Mouse (Mus musculus): Measurements from ENCODE around the gene Cdc45.
"Not testable (repeated sequence)": the region's sequence is repeated elsewhere in the genome, so short reads cannot be mapped to it uniquely, and the experiment has no call there.

Gene Cdc45

DNA sequence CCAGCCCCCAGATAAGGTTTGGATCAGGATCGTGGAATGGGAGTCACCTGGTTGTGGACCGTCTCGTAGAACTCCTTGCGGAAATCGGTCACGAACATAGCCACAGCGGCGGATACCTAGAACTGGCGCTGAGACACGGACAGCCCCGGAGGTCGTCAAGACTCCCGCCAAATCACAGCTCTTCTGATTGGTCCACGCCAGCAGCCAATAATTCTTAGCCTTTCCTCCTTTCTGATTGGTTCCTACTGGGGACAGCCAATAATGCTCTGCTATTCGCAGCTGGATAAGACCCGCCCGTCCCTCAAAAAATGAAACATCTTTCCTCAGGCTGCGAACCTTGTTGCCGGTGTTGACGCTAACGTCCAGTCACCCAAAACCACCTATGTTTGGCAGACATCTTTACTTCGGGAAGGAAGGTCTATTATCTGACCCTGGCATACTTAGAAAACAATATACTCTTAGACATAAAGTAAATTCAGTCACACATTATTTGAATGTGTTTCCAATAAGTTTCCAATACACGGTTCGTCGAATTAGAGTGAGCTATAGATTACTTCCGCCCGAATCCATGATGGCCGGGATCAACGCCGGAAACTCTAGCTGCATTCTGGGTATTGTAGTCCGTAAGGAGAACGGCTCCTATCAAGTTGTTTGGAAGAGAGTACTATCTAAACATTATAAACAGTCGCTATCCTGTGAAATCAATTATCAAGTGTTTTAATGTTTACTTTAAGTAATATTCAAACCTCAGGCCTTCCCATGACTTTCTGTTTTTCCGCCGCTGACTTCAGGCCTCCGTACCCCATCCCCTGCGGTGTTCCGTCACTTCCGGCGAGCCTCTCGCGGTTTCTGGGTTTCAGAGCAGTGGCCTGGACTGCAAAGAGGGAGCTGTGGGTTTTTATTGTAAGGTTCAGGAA lies at the start of gene Cdc45, which contains the start of gene Ufd1:
Gene Cdc45 (minus strand): TSS at position 520 of the 917 bp plus-strand sequence.
Gene Ufd1 (plus strand): TSS at position 312 of the 917 bp plus-strand sequence.
- peak; percentile 96 for DNase-seq (ENCODE audit: low read depth, low spot score)

DNA sequence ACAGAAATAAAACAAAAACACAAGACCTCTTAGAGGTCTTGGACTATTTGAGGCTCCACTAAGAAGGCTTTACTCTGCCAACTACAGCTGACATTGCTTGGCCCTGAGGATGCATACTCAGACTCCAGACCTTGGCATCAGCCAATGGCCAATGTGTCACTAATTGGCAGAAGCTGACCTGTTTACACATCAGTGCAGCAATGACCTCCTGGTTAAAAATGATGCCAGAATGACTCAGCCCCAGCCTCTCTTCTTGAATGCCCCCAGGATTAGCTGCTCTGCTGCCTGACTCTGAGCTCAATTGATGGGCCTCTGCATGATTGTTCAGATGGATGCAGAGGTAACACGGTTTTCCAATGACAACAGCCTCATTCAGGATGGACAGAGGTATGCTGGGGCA lies 48.4 kb upstream of the Cdc45 start:
- DNase-seq (ENCODE audit: low read depth, low spot score): no peak

DNA sequence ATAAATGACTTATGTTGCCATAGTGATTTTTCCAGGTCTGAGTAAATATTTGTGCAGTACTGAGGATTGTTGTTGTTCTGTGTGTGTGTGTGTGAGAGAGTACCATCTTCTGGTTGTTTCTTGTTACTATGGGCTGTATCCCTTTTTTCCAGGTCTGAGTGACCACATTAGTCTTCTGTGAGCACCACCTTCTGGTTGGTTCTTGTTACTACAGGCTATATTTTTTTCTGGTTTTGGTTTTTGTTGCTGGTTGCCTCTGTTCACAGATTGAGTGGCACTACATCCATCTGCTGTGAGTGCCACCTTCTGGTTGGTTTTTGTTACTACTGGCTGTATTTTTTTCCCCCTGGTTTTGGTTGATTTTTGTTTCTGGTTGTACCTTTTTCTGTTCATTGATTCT lies 46.8 kb upstream of the Cdc45 start:
- peak; percentile 62 for DNase-seq (ENCODE audit: low read depth, low spot score)

DNA sequence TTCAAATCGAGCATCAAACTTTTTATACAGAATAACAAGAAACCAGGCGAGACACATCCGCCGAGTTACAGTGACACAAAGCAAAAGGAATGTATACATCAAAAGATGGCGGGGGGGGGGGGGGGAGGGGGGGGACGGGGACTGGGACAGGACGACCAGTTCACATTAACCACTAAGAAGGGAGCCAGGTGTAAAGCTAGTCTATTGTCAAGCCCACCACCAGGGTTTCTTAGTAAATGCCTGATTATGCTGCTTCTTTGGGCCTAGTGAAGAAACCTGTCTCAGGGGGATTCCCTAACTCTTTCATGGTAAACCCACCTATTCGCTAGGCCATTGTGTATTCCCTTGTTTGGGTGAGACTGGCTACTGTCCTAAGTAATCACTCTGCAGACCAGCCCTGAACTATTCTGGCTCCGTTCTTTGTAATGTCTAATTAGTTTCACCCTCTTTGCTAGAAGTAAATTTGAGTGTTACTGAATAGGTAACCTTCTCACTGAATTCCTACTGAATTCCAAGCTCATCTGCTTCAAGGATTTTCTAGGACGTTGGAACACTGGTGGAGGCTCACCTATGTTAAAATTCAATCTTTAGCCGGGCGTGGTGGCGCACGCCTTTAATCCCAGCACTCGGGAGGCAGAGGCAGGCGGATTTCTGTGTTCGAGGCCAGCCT lies 37.9 kb upstream of the Cdc45 start:
- DNase-seq (ENCODE audit: low read depth, low spot score): not testable (repeated sequence)

DNA sequence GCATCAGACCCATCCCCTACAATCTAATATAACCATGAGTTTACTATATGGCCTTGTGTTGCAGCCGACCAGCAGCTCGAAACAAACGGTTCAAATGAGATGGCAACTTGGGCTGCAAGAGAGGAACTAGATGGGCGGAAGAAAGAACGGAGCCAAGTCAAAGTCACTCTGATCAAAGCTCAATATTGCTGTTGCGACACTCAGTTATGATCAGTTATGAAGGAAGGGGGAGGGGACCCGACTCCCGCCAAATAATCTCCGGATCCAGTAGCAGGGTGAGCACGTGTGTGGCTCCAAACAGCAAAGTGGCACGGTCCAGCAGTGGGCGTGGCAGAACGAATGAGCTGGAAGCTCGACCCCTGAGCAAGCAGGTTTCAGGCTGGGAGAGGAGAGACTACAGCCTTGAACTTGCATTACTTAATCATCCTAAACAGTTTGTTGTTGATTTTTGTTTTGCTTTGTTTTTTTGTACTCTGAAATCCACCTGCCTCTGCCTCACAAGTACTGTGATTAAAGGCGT lies 34.6 kb upstream of the Cdc45 start:
- no peak for DNase-seq (ENCODE audit: low read depth, low spot score)

DNA sequence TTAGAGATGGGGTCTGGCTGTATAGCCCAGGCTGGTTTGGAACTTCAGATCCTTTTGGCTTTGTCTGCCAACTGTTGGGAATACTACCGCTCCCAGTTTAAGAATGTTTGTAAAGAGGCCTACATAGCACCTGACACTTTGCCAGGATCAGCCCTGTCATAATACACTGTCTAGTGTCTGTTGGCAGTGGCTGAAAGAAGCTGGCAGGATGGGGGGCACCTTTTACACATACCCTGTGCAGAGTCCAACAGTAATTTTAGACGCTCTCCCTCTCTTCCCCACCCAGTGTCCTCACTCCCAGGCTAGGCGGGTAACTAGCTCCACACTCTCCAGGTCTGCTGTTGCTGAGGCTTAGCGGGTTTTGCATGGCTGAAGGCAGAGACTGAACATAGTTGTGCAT lies 26.6 kb upstream of the Cdc45 start:
- no peak for DNase-seq (ENCODE audit: low read depth, low spot score)

DNA sequence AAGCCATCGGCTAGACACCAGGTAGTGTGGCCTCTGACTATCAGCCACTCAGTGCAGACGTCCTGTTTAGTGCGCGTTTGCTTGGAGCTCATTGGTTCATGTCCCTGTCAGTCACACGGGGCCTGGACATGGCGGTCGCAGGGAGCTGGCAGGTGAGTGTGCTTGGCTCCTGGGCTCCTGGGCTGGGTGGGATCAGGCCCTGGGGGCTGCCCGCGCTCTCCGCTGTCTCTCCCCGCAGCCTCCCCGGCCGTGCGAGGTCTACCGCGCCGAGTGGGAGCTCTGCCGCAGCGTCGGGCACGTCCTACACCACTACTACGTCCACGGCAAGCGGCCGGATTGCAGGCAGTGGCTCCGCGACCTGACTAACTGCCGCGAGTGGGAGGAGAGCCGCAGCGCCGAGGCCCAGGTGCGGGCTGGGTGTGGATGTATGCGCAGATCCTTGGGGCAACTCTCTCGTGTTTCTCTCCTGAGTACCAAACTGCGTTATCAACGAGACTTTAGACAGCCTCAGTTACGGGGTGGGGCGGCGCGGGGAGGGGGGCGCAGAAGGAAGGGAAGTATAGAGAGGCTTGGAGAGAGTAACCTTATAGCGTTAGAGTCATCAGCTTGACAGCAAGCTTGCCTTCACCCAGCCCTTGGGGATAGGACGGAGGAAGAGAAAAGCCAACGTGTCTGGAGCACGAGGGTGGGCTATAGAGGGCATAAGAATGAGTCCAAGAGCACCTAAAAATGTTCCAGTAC lies 24.9 kb upstream of the Cdc45 start, which contains the start of the genes 2510002D24Rik and Gm28539:
Gene 2510002D24Rik (plus strand): TSS at position 111 of the 741 bp plus-strand sequence.
Gene Gm28539 (plus strand): TSS at position 117 of the 741 bp plus-strand sequence.
- DNase-seq (ENCODE audit: low read depth, low spot score): peak; percentile 95

DNA sequence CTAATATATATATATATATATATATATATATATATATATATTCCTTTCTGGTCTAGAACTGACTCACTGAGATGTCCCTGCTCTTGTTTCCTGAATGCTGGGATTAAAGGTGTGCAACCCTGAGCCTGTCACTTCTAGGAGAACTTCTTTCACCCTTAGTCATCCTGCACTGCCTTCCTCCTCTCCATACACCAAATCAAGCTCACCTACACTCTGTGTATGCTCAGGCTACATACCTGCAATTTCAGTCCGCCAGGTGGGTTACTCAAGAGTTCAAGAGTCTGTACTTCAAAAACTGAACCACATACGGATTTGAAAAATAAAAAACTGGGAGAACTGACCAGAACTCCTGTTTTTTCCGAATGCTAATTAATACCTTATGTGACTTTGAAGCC lies 24.3 kb upstream of the Cdc45 start:
- no peak for DNase-seq (ENCODE audit: low read depth, low spot score)

DNA sequence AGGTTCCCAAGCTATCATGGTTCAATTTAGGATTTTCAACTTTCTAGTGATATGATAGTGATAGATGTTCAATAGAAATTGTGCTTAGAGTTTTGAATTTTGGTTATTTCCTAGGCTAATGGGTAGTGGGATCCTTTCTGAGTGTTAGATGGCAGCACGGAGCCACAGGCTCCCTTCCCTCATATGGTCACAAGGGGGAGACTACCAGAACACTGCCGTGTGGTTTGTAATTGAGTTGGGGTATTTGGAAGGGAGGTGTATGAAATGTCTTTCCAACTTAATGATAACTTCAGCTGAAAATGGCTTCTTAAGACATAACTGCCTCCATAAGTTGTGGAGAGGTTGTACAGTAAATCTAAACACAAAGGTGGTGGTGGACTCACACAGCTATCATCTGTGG lies 21.7 kb upstream of the Cdc45 start:
- DNase-seq (ENCODE audit: low read depth, low spot score): no peak

DNA sequence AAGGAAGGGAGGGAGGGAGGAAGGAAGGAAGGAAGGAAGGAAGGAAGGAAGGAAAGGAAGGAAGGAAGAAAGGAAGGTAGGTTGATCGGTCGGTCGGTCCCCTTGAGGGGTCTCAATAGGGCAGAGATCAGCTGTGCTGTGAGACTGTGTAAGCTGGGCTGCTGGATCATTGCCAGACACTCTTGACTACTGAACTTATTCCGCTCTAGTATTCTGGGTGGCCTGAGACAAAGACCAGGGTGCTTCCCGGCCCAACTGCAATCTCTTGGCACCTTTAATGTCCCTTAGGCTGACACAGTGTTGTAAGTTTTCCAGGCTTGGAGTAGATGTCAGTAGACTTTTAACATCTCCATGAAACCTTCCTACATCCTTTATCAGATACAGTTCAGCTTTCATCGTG lies 17.3 kb upstream of the Cdc45 start:
- DNase-seq (ENCODE audit: low read depth, low spot score): no peak

DNA sequence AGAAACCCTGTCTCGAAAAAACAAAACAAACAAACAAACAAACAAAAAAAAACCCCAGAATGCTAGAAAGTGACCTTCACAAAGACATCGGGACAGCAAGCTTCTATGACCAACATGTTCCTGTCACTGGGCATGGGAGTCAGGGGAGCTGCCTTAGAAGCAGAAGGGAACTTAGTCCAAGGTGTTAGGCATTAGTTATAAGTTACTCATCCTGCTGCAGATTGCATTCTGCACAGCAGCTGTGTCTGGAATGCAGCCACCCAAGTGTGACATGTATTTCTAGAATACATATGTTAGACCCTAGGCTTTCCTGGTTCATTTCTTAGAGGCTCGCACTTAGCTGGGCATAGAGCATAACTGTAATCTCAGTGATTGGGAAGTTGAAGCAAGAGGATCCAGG lies 16.8 kb upstream of the Cdc45 start:
- DNase-seq (ENCODE audit: low read depth, low spot score): no peak

DNA sequence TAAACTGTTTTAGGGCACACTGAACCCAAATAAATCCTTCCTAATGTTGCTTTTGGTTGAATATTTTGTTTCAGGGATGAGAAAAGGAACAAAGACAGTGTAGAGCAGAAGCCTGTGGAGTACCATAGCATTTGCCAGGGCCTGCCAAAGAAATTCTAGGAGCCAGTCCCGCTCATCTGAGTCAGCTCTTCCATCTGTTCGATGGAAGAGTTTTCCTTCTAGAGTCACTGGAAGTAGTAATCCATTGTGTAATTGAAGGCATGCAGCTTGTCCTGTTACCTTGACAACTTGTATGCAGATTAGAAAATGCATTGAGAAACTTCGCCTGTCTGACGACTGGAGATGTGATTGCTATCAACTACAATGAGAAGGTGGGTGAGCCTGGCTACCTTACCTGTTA lies 11.1 kb upstream of the Cdc45 start:
- DNase-seq (ENCODE audit: low read depth, low spot score): no peak

DNA sequence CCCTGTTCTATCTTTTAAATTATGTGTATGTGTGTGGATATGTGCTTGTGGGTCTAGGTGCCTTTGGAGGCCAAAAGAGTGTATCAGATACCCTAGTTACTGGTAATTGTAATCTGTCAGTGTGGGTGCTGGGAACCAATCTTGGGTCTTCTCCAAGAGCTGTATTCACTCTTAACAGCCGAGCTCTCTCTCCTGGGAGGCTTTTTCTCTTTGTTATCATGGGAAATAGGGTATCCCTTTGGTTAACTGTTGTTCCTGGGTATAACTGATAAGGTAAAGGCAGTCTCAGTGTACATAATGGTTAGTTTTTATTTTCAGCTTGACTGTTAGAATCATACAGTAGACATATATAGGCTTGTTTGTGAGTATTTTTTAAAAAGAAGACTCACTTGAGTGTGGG lies 10.6 kb upstream of the Cdc45 start:
- no peak for DNase-seq (ENCODE audit: low read depth, low spot score)

DNA sequence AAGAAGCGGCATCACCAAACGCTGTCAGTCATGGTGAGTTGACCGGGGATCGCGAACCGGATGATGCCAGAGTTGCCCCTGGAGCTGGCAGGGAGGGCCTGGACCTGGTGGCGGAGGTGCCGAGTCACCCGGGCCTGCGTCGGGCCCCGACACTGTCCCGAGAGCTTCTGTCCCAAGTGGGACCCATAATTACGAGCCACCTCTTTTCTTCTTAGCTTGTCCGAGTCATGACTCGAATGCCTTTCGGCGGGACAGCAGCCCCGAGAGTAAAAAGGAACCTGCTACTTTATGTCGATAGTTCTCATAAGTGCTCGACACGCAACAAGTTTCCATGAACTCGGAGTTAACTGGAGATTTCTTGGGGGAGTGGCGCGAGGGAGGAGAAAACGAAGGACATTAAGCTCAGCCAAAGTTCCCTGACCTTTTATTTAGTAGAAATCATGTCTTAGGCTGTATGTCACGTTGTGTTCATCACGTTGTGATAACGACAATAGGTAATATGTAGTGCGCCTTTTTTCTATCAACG lies 661 bp upstream of the Cdc45 start:
- DNase-seq (ENCODE audit: low read depth, low spot score): no peak

DNA sequence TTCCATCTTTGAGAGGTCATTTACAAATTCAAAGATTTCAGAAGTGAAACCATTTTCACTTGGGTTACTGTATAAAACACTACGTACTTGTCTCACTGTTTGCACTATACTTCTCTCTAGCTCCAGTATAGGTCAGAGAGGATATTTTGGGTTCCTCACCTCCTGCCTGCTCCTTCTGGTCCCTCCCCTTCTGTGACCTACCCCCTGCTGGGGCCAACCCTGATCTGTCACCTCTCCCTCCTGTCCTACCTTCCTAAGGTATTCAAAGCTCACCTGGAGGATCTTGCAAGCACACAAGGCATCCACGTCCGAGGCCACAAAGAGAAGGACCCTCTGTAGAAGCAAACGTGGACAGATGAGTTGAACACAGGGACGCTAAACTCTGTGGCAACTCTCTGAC lies 755 bp downstream of the Cdc45 start:
- no peak for DNase-seq (ENCODE audit: low read depth, low spot score)

DNA sequence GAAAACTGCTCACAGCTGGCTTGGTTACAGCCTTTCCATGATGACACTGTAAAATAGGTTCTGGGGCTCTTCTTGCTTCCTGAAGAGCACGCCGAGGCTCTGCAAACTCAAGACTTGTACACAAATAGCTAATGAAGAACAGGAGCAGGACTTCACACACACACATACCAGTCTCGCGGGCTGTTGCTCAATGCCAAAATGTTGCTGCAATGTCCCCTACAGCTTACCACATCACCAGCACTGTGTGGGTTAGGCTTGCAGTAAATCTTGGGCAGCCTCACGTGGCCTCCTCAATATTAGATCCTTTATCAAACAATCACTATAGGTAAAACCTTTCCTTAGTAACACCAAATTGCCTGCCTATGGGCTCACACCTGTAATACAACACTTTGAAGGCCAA lies 2.8 kb downstream of the Cdc45 start:
- DNase-seq (ENCODE audit: low read depth, low spot score): no peak

DNA sequence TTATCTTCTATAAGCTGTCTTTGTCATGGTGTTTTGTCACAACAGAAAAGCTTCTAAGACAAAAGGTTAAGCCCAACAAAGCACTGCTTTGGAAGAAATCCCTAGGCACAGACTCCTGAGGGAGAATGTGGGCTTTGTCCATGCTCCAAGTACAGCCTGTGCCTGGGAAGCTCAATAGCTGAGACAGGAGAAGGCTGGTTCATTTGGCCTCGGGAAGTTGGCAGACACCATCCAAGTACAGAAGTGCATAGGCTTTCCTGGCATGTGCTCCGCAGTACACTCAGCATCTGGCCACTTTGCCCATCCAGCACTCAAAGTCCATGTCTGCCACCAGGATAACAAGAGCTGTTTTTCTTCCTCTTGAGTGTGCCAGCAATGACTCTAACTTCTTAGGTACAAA lies 6.0 kb downstream of the Cdc45 start:
- no peak for DNase-seq (ENCODE audit: low read depth, low spot score)

DNA sequence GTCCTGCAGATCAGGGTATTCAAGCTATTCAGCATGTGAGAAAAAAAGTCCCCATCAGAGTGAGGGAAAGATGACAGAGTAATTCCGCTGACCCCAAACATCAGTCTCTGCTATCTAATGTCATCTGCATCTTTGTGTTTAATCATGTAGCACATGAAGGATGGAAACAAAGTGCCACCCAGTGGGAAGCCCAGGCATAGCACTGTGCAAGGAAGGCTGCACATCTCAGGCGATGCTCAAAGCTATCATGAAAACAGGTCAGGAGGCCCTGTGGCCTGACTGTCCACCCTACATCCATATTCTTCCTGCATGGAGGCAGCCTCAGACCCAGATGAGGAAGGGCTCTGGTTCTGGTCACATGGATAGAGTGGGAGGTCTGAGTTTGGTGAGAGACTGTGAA lies 12.9 kb downstream of the Cdc45 start:
- no peak for DNase-seq (ENCODE audit: low read depth, low spot score)

DNA sequence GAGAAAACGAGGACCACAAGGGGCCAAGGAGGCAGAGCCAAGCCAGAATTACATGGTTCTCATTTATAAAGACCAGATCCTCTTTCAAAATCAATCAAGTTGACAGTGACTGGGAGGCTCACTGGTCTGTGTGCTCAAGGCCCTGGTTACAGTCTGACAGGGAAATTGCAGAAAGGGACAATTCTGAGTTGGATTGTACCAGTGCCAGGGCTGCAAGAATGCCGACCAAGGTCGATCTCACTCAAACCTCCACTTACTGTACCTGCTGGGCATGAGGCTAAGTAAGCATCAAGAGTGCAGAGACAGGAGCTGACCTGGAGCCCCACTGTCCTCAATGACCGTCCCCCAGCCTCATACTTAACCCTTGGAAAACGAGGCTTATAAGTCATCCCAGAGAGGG lies 13.6 kb downstream of the Cdc45 start:
- no peak for DNase-seq (ENCODE audit: low read depth, low spot score)

DNA sequence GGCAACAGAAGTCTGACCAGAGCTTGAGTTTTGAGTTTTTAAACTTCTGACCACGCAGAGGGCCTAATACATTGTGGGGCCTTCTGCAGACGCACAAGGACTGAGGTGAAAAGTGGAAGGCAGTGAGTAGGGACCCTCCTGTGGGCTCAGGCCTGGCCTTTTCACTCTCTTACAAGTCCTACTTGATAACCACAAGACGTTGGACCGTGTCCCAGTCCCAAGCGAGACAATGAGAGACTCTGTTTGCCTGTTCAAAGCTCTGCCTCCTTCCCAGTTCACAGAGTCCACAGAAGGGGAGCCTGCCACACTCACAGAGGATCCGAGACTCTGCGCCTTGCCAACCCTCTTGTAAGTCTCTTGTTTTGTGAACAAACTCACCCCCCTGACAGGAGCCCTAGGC lies 15.1 kb downstream of the Cdc45 start:
- DNase-seq (ENCODE audit: low read depth, low spot score): no peak

DNA sequence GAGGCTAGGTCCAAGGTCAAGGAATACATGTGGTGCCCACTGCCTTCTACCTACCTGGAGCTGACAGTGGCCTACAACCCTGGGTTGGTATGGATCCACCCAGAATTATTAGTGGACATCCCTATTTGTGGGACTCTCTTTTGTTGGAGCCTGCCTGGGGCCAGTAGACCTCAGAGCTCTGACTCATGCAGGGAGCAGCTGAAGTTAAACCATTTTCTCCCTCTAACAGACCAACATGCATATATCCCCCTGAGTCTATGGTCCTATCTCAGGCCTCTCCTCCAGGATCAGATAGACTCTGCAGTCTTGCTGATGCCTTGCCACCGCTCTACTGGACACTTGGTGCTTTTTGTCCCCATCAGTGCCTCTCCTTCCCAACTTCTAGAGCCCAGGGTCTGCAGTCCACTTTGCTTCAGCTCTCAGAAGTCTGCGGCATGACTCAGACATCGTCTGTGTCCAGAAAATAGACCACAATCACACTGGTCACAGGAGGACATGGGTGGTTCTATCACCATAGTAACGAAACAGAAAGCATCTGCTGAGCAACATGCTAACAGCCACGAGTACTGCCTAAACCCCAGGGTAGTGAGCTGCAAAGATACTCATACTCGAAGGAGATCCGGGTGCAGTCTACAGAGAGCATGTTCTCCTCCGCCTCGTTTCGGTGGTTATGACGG lies 16.4 kb downstream of the Cdc45 start:
- DNase-seq (ENCODE audit: low read depth, low spot score): no peak
